Mouse (Mus musculus) CD4-positive naive resting alpha-beta T cell, adult 57 days (primary cell): Measurements from ENCODE around the gene Vasp. TPM values are rescaled to one million over a fixed set of nuclear protein-coding genes. Genes with fewer than 3 reads are reported as not detected.

Source experiments
- total RNA-seq: library from RNA; stranded (reverse); gene quantifications from one replicate; pipeline ENCODE4 v1.2.4, GENCODE M21; 2023

Vasp gene
- total RNA-seq: 277 TPM

DNA sequence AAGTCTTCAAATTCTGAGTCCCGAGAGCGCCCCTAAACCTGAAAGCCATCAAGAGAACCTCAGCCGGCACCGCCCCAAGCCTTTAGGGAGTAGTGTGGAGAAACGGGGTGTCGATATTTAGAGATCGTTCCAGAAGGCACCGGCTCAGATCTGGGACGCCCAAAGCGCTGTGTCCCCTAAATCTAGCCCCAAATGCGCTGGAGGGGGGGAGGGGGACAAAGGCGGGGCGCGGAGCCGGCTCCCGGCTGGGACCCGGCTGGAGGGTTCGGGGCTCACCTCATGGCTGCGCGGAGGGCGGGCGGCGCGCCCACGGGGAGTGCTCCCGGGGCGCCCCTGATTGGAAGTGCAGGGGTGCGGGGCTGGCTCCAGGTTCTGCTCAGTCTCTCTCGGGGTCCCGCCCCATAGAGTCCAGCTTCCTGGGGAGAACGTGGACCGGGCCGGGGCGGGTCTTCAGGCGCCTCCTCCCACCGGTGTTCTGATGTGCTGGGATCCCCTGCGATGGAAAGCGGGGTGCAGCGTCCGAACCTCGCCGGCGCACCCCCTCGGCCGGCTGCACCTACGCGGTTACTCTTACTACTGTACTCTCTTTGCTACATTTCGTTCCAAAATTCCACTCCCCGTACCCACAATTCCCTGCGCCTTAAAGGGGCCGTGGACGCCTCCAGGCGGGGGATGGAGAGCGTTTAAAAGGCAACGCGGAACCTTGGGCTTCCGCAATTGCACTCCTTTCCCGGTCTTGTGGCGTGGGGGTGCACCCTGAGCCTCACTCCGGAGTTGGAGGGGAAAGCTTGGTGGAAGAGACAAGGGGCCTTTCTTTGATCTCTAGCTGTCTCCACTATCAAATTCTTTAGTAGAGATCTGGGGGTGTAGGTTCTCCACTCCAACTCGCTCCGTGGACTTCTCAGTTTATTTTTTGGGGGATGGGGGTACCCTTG, at the start of gene Vasp:
Gene Vasp, minus strand, starts transcription at position 580 of the 935 bp plus-strand sequence.

DNA sequence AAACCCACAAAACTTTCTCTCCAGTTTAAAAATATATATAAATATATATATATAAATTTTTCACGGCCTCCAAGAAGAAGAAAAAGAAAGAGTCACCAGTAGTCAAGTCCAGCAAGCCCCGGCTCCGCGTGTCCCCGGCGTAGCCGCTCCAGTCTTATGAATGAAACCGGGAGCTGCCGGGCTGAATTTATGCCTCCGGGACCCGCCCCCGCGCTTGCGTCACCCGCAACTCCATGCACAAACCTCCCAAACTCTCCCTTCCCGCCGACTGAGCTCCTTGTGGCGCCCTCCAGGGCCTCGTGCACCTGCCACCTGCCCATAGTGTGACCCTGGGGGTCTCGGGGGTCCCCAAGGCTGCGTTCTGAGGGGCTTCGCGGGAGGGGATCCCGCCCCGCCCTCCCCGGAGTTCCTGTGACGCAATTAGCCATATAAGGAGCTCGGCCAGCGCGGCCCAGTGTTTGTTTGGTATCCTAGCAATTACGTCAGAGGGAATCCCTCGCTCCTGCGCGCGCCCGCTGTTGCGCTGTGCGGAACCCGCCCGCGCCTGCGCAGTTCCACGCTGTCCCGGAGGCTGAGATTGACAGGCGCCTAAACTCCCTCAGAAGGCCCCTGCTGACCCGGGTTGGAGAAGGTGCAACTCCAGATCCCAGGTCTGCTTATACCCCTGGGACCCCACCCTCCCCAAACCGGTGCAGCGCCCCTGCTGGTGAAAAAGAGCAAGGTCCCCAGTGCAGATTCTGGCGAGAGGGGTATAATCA, 38.4 kb upstream of the Vasp start, which contains the start of gene Fosb:
Gene Fosb, minus strand, starts transcription at position 168 of the 758 bp plus-strand sequence.

DNA sequence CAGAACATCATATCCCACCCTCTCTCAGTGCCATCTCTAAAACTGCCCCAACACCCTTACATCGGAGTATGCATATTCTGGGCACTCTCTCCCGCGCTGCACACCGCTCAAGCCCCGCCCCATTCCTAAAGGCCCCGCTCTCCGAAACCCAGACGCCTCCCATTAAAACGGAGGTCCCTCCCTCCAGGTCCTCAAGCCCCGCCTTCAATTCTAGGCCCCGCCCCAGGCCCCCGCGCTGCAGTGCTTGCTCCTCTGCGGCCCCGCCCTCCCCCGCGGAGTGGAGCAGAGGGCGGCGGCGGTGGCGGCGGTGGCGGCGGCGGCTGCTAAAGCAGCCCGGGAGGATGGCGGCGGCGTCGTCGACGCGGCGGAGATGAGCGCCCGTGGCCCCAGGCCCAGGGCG, 10.8 kb upstream of the Vasp start, which contains the start of gene Rtn2:
Gene Rtn2, plus strand, starts transcription at position 240 of the 400 bp plus-strand sequence.

DNA sequence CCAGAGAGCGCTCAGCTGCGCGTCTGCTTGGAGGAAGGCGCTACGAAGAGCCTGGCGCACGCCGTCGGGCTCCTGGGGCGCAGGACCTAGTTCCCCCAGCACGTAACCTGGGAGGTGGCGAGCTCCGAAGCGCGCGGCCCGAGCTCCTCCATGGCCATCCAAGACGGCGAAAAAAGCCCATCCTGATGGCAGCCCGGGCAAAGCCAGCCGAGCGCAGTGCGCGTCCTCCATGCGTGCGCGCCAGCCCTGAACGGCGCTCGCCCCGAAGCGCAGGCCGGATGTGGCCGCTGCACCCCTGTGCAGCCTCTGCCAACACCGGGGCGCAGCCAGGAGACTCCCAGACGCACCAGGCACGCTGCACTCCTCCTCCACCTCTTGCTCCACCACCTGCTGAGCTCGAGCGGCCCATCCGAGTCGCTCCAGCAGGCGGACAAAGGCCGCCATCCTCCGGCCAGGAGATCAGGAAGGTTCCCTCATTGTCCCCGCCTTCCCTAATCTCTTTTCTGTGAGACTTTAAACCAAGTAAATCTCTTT, 8.0 kb upstream of the Vasp start, which contains the start of gene Ppm1n:
Gene Ppm1n, minus strand, starts transcription at position 484 of the 534 bp plus-strand sequence.

DNA sequence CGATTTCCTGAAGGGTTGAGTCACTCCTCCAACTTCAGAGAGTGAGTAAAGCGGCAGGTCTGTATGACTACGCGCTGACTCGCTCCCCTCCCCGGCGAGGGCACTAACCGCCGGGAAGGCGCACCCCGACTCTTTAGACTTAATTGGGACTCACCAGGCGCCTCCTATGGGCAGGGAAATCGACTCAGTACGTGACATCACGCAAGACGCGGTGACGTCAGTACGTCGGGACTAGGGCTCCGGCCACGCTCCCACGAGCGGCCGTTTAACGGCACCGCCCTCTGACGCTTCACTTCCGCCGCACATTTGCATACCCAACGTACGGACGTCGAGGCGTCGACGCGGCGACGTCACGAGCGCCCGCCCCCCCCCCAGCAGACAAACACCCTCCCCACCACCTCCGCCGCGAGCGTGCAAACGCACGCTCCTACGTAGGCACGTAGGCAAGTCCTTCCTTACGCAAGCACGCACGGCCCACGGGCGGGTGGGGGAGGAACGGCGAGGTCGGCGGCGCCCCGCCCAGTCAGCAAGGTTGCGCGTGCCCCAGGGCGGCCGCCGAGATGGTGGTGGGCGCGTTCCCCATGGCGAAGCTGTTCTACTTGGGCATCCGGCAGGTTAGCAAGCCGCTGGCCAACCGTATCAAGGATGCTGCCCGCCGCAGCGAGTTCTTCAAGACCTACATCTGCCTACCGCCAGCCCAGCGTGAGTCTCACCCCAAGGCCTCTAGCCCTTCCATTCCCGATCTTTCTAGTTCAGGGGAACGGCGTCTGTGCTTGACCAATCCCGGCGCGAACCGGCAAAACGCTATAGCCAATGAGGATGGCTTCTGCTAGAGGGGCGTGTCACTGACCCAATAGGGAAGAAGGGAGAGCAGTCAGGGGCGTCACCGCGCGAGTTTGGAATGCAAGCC, 43.5 kb downstream of the Vasp start, which contains the start of gene Opa3:
Gene Opa3, plus strand, starts transcription at position 452 of the 910 bp plus-strand sequence.

DNA sequence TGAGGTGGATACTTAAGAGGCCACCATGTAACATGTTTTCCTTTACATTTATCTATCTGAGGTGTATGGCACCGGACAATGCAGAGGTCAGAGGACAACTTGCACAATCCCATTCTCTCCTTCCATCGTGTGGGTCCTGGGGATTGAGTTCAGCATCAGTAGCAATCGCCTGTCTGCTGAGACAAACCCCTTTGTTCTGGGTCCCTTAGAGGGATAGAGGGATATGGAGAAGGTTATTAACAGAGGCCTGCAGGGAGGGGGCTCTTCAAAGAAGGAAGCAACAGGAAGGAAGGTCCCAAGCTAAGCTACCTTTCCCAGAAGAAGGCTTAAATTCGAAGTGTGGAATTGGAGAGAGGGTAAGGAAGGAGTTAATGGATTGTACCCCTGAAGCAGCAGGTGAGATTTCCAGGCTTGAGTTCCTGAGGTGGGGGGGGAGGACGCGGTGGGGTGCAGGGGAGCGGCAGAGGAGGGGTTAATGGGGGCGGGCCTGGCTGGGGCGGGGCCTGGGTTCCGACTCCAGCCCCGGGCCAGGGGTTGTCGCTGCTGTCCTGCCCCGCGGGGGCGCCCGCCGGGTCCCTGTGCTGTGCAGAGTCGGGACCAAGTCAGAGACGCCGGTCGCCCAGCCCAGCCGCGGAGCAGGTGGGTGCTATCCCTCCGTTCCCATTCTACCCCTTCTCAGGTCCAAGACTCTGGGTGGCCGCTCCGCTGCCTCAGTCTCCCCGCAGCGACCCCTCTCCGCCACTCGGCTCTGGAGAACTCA, 59.4 kb downstream of the Vasp start, which contains the start of gene Gpr4:
Gene Gpr4, plus strand, starts transcription at position 543 of the 760 bp plus-strand sequence.

Other genes with a start within 250 kb of the Vasp start
- not detected for gene Foxa3, start 248.3 kb downstream of the Vasp start, total RNA-seq
- 102 TPM for gene Sympk, start 247.4 kb downstream of the Vasp start, total RNA-seq
- gene Rsph6a, start 217.1 kb downstream of the Vasp start, total RNA-seq: 0.35 TPM
- gene Dmwd, start 195.6 kb downstream of the Vasp start, total RNA-seq: 0.92 TPM
- gene Dmpk, start 188.0 kb downstream of the Vasp start, total RNA-seq: 2.2 TPM
- gene Six5, start 177.2 kb downstream of the Vasp start, total RNA-seq: 0.50 TPM
- gene Gm4969, start 153.4 kb downstream of the Vasp start, total RNA-seq: not detected
- 22.5 TPM for gene Fbxo46, start 152.0 kb downstream of the Vasp start, total RNA-seq
- gene Qpctl, start 122.5 kb downstream of the Vasp start, total RNA-seq: 14.9 TPM
- 85.5 TPM for gene Snrpd2, start 122.1 kb downstream of the Vasp start, total RNA-seq
- gene Gipr, start 105.7 kb downstream of the Vasp start, total RNA-seq: not detected
- 21.9 TPM for gene Eml2, start 95.4 kb downstream of the Vasp start, total RNA-seq
- gene Gpr4, start 59.3 kb downstream of the Vasp start, total RNA-seq: not detected
- gene Opa3, start 43.5 kb downstream of the Vasp start, total RNA-seq: 42.7 TPM
- 0.89 TPM for gene Ppm1n, start 8.2 kb upstream of the Vasp start, total RNA-seq
- gene Rtn2, start 10.8 kb upstream of the Vasp start, total RNA-seq: not detected
- gene Fosb, start 38.2 kb upstream of the Vasp start, total RNA-seq: 869 TPM
- gene Ercc1, start 73.0 kb upstream of the Vasp start, total RNA-seq: 55.4 TPM
- gene Cd3eap, start 87.7 kb upstream of the Vasp start, total RNA-seq: 15.5 TPM
- gene Ppp1r13l, start 87.9 kb upstream of the Vasp start, total RNA-seq: 1.5 TPM
- gene Ercc2, start 110.2 kb upstream of the Vasp start, total RNA-seq: 74.3 TPM
- gene Klc3, start 132.3 kb upstream of the Vasp start, total RNA-seq: 7.1 TPM
- gene Ckm, start 133.0 kb upstream of the Vasp start, total RNA-seq: not detected
- gene Mark4, start 187.0 kb upstream of the Vasp start, total RNA-seq: 34.7 TPM
- not detected for gene Exoc3l2, start 191.5 kb upstream of the Vasp start, total RNA-seq
- gene Bloc1s3, start 236.6 kb upstream of the Vasp start, total RNA-seq: 4.1 TPM
- 25.3 TPM for gene Trappc6a, start 236.6 kb upstream of the Vasp start, total RNA-seq
- gene Nkpd1, start 246.0 kb upstream of the Vasp start, total RNA-seq: not detected